Mouse (Mus musculus): ENCODE data around the gene Ccdc141. TPM values are rescaled to one million over a fixed set of nuclear protein-coding genes. Genes with fewer than 3 reads are reported as not detected.
A peak's percentile ranks its signal among the peaks of the same experiment; 100 is the strongest.

The Ccdc141 gene
- 11.2 and 12.6 TPM in 2 replicates for polyA plus RNA-seq (2012; rRNA removed)

DNA sequence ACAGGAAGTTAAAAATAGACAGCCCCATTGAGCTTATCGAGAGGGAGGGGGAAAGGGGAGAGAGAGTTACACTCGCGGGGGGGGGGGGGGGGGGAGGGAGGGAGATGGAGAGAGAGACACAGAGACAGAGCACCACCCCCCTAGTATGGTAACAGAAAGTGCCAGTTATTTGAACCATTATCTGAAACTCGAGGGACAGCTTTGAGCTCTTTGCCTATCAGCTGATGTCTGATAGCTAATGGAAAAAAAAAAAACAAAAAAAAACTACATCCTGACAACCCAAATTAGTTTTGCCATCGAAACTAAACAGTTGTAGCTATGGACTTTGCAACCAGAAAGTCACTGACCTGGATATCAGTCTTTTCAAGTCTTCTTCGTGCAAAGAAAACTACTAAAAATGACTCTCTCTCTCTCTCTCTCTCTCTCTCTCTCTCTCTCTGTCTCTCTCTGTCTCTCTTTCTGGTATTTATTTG, at the start of gene Ccdc141:
Gene Ccdc141, minus strand, starts transcription at position 4 of the 473 bp plus-strand sequence.
- H3K4me3 ChIP-seq (ENCODE audit: insufficient read depth, low read length), result peak within 1 kb of the TSS; percentile 38
- peak within 1 kb of the TSS; percentile 84 for H3K27ac ChIP-seq (ENCODE audit: insufficient read depth, low read length)
- H3K4me1 ChIP-seq (ENCODE audit: control insufficient read depth, insufficient read depth, low read length), result no peaks in the 10 kb centered on the region; the same call in 1 of the 2 replicates
- no peak for TF ChIP-seq CTCF (IDR thresholded peaks at IDR 0.05; ENCODE audit: extremely low read depth, insufficient read depth, low read length)
- TF ChIP-seq POLR2A (IDR thresholded peaks at IDR 0.05; ENCODE audit: extremely low read depth, insufficient read depth, low read length), result no peak

- H3K4me3 ChIP-seq (ENCODE audit: insufficient read depth, low read length), result no peak overlapping the region
- TF ChIP-seq POLR2A (IDR thresholded peaks at IDR 0.05; ENCODE audit: extremely low read depth, insufficient read depth, low read length) (no peak), CTCF (IDR thresholded peaks at IDR 0.05; ENCODE audit: extremely low read depth, insufficient read depth, low read length) (no peak)
- H3K4me1 ChIP-seq (ENCODE audit: control insufficient read depth, insufficient read depth, low read length), result no peaks in the 10 kb centered on the region
- no peak overlapping the region for H3K27ac ChIP-seq (ENCODE audit: insufficient read depth, low read length)
Observed at GRCm38 (mm10) chr2:77212885-77213284, 42.4 kb upstream of the Ccdc141 start.

GRCm38 (mm10) chr2:77206951-77207350, 36.5 kb upstream of the Ccdc141 start:
- H3K4me1 ChIP-seq (ENCODE audit: control insufficient read depth, insufficient read depth, low read length), result peaks cover 6% of the 10 kb centered on the region
- no peak overlapping the region for H3K4me3 ChIP-seq (ENCODE audit: insufficient read depth, low read length)
- TF ChIP-seq CTCF (IDR thresholded peaks at IDR 0.05; ENCODE audit: extremely low read depth, insufficient read depth, low read length) (no peak), POLR2A (IDR thresholded peaks at IDR 0.05; ENCODE audit: extremely low read depth, insufficient read depth, low read length) (no peak)
- H3K27ac ChIP-seq (ENCODE audit: insufficient read depth, low read length), result no peak overlapping the region

DNA sequence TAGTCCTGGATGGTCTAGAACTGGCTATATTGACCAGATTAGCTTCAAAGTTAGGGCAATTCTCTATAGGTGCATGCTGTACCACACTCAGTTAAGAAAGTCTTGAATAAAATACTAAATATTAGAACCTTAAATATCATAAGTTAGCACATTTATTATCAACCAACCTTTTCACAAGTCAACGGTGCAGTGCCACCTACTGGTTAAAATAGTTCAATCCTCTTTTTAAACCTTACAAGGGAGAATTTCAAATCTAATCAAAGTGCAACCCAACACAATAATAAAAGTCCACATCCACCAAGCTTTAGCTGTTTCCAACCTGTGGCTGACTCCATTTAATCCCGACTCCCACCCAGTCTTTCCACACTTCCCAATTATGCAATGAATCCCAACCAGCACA, 33.5 kb upstream of the Ccdc141 start:
- Histone ChIP-seq H3K4me3 (ENCODE audit: insufficient read depth, low read length) (no peak overlapping the region), H3K4me1 (ENCODE audit: control insufficient read depth, insufficient read depth, low read length) (peaks cover 13% of the 10 kb centered on the region), H3K27ac (ENCODE audit: insufficient read depth, low read length) (no peak overlapping the region)
- no peak for TF ChIP-seq POLR2A (IDR thresholded peaks at IDR 0.05; ENCODE audit: extremely low read depth, insufficient read depth, low read length)
- no peak for TF ChIP-seq CTCF (IDR thresholded peaks at IDR 0.05; ENCODE audit: extremely low read depth, insufficient read depth, low read length)

DNA sequence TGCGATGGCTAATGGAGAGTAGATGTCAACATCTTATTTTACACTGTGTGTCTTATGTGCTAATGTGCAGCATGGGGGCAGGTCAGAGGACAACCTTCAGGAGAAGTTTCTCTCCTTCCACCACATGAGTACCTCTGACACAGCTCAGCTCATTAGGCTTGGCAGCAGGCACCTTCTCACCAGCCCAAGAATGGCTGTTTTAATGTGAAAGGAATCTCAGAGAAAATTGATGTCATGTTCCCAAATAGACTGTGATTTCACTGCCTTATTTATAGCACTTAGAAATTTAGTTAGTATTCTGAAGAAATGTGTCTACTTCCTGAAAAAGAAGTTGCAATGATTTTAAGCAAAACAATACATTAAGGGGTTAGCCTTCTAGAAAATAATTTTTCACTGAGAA, 31.5 kb upstream of the Ccdc141 start:
- H3K27ac ChIP-seq (ENCODE audit: insufficient read depth, low read length), result no peak overlapping the region
- no peak overlapping the region for H3K4me3 ChIP-seq (ENCODE audit: insufficient read depth, low read length)
- TF ChIP-seq CTCF (IDR thresholded peaks at IDR 0.05; ENCODE audit: extremely low read depth, insufficient read depth, low read length), result no peak
- TF ChIP-seq POLR2A (IDR thresholded peaks at IDR 0.05; ENCODE audit: extremely low read depth, insufficient read depth, low read length), result no peak
- peaks cover 12% of the 10 kb centered on the region for H3K4me1 ChIP-seq (ENCODE audit: control insufficient read depth, insufficient read depth, low read length)

- peaks cover 12% of the 10 kb centered on the region for H3K4me1 ChIP-seq (ENCODE audit: control insufficient read depth, insufficient read depth, low read length)
- H3K27ac ChIP-seq (ENCODE audit: insufficient read depth, low read length), result no peak overlapping the region
- H3K4me3 ChIP-seq (ENCODE audit: insufficient read depth, low read length), result no peak overlapping the region
- TF ChIP-seq CTCF (IDR thresholded peaks at IDR 0.05; ENCODE audit: extremely low read depth, insufficient read depth, low read length) (no peak), POLR2A (IDR thresholded peaks at IDR 0.05; ENCODE audit: extremely low read depth, insufficient read depth, low read length) (no peak)
Observed at GRCm38 (mm10) chr2:77200958-77201614, 30.6 kb upstream of the Ccdc141 start.

DNA sequence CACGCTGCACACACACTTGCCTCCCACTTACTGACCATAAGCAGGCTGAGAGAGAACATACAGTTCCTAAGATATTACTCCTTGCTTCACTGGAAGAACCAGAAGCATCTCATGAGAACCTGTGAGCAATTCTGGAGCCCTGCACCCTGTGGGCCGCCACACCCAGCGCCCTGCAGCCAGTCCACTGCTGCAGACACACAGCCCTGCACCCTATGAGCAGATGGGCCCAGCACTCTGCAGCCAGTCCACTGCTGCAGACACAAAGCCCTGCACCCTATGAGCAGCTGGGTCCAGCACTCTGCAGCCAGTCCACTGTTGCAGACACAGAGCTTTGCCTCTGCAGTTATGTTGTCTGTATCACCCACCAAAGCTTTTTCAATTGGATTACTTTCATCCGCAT, 29.9 kb upstream of the Ccdc141 start:
- Histone ChIP-seq H3K27ac (ENCODE audit: insufficient read depth, low read length) (no peak overlapping the region), H3K4me3 (ENCODE audit: insufficient read depth, low read length) (no peak overlapping the region), H3K4me1 (ENCODE audit: control insufficient read depth, insufficient read depth, low read length) (peaks cover 12% of the 10 kb centered on the region)
- TF ChIP-seq POLR2A (IDR thresholded peaks at IDR 0.05; ENCODE audit: extremely low read depth, insufficient read depth, low read length) (no peak), CTCF (IDR thresholded peaks at IDR 0.05; ENCODE audit: extremely low read depth, insufficient read depth, low read length) (no peak)

DNA sequence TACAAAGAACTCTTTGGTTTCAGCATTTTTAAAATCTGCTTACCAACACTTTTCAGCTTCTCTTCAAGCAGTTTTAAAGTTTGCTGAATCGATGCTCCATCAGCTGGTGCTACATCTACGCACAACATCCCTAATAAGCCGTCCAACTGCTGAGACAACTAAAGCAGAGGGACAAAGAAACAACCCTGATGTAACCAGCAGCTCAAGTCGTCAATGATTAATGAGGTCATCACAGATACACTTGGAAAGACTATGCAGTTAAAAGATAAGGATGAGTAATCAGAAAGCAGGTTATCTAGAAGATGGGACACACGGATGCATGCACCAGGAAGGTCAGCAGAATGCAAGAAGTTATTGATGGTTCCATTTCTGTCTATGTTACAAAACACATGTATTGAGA, 27.8 kb upstream of the Ccdc141 start:
- TF ChIP-seq POLR2A (IDR thresholded peaks at IDR 0.05; ENCODE audit: extremely low read depth, insufficient read depth, low read length), result no peak
- TF ChIP-seq CTCF (IDR thresholded peaks at IDR 0.05; ENCODE audit: extremely low read depth, insufficient read depth, low read length), result no peak
- peaks cover 10% of the 10 kb centered on the region for H3K4me1 ChIP-seq (ENCODE audit: control insufficient read depth, insufficient read depth, low read length)
- H3K4me3 ChIP-seq (ENCODE audit: insufficient read depth, low read length), result no peak overlapping the region
- no peak overlapping the region for H3K27ac ChIP-seq (ENCODE audit: insufficient read depth, low read length)

- TF ChIP-seq CTCF (IDR thresholded peaks at IDR 0.05; ENCODE audit: extremely low read depth, insufficient read depth, low read length) (no peak), POLR2A (IDR thresholded peaks at IDR 0.05; ENCODE audit: extremely low read depth, insufficient read depth, low read length) (no peak)
- Histone ChIP-seq H3K4me3 (ENCODE audit: insufficient read depth, low read length) (no peak overlapping the region), H3K4me1 (ENCODE audit: control insufficient read depth, insufficient read depth, low read length) (peaks cover 7% of the 10 kb centered on the region), H3K27ac (ENCODE audit: insufficient read depth, low read length) (no peak overlapping the region)
Observed at GRCm38 (mm10) chr2:77196819-77197218, 26.4 kb upstream of the Ccdc141 start.

DNA sequence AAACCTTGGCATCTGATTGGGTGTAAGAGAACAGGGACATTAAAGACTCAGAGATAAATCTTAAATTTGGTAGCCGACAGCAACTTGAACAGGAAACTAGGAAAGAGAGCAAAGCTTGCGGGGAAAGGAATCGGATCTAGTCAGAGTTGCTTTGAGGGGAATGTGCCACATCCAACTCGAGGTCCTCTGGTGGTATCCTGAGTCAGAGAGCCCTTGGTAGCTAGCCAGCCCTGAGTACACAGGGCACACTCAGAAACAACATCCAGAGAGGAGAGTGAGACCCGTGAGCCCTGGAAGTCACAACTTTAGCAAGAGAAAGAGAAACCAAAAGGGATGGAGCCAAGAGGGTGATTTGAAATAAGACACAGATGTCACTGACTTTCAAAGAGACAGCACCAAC, 24.6 kb upstream of the Ccdc141 start:
- no peak overlapping the region for H3K27ac ChIP-seq (ENCODE audit: insufficient read depth, low read length)
- H3K4me1 ChIP-seq (ENCODE audit: control insufficient read depth, insufficient read depth, low read length), result peaks cover 2% of the 10 kb centered on the region; the same call in 1 of the 2 replicates
- TF ChIP-seq POLR2A (IDR thresholded peaks at IDR 0.05; ENCODE audit: extremely low read depth, insufficient read depth, low read length), result no peak
- TF ChIP-seq CTCF (IDR thresholded peaks at IDR 0.05; ENCODE audit: extremely low read depth, insufficient read depth, low read length), result no peak
- no peak overlapping the region for H3K4me3 ChIP-seq (ENCODE audit: insufficient read depth, low read length)

Measured in cortical plate, adult 2 months (tissue).